Mouse (Mus musculus) spleen, adult 2 months (tissue): Measurements from ENCODE around the gene Gm45837. TPM values are rescaled to one million over a fixed set of nuclear protein-coding genes. Genes with fewer than 3 reads are reported as not detected.

Experiments
- DNase-seq, 2 experiments: peaks; one replicate each; pipeline versions ENCODE4 v3.0.0 to v3.0.0-alpha.2; 2012 to 2021; ENCODE audit warnings: low spot score in 2 of 2, low read depth in 1 of 2
- H3K27ac ChIP-seq: fragments of 200-500 bp; 2 replicates; pipeline ENCODE4 v1.5.1; 2012; ENCODE audit warnings: low read length, inconsistent platforms; ENCODE audit not compliant: insufficient read depth
- H3K27me3 ChIP-seq: fragments of 200-500 bp; 2 replicates; pipeline ENCODE4 v1.6.1; 2012; ENCODE audit warnings: mild to moderate bottlenecking, moderate library complexity, low read length, inconsistent platforms; ENCODE audit not compliant: control insufficient read depth, insufficient read depth
- H3K36me3 ChIP-seq: fragments of 200-500 bp; 2 replicates; pipeline ENCODE4 v1.6.1; 2012; ENCODE audit warnings: mild to moderate bottlenecking, low read length, inconsistent platforms; ENCODE audit not compliant: control insufficient read depth, insufficient read depth
- H3K4me1 ChIP-seq: fragments of 200-500 bp; 2 replicates; pipeline ENCODE4 v1.6.1; 2011; ENCODE audit warnings: inconsistent platforms; ENCODE audit not compliant: control insufficient read depth, insufficient read depth, insufficient read length
- H3K4me3 ChIP-seq: fragments of 200-500 bp; 2 replicates; pipeline ENCODE4 v1.5.1; 2011; ENCODE audit warnings: mild to moderate bottlenecking, inconsistent platforms; ENCODE audit not compliant: insufficient read depth, insufficient read length; ENCODE audit errors: extremely low read depth
- CTCF ChIP-seq: fragments of 200-500 bp; IDR thresholded peaks from 2 replicates; pipeline ENCODE4 v1.5.1; 2011; ENCODE audit warnings: mild to moderate bottlenecking, inconsistent platforms; ENCODE audit not compliant: insufficient read depth, insufficient read length, insufficient replicate concordance; ENCODE audit errors: extremely low read depth
- POLR2A ChIP-seq: fragments of 200-500 bp; IDR thresholded peaks from 2 replicates; pipeline ENCODE4 v1.6.1; 2011; ENCODE audit warnings: low read depth, low read length, inconsistent platforms
- WGBS: fragments of 180-500 bp; shearing (Covaris S2); methylation state at CpG from one replicate; pipeline ENCODE4 v1.1.7; 2018; 5-methylcytosine and 5-hydroxymethylcytosine counted together
- polyA plus RNA-seq: library from polyadenylated mRNA; depleted of rRNA; stranded (reverse); fragments of >200 nt; gene quantifications from 2 replicates; pipeline ENCODE4 v1.2.3, GENCODE M21; 2012

Gene Gm45837
- polyA plus RNA-seq, 1 experiment, result not detected

DNA sequence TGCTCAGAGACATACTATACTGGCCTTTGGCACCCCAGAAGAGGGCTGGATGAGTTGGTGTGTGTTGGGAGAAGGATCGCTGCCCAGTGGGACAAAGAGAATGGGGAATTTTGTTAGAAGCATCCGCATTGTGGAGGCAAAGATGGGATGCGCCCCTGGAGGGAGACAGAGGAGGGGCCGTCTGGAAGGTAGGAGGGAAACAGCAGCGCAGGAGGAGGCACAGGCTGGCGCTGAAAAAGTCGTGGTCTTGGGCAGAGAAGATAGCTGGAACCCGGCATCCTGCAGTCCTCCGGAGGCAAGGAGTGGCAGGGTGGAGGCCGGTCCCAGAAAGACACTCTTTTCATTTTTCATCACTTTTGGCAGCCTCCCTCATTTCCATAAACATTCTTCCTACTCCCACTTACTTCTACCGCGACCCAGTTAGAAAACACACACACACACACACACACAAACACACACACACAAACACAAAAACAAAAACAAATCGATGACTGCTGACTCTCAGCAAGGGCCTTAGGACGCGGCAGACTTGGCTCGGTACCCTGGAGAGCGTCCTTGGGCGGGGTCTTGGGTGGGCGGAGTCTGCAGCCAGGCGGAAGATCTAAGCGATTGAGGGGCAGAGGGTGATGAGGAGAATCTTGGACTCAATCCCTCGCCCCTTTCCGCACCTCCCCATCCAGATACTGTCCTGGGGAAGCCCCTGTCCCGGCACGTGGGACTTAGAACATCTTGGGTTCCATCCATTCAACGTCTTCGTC, 8.5 kb downstream of the Gm45837 start:
- peak in 1 of 2 experiments; percentile 15 for DNase-seq

DNA sequence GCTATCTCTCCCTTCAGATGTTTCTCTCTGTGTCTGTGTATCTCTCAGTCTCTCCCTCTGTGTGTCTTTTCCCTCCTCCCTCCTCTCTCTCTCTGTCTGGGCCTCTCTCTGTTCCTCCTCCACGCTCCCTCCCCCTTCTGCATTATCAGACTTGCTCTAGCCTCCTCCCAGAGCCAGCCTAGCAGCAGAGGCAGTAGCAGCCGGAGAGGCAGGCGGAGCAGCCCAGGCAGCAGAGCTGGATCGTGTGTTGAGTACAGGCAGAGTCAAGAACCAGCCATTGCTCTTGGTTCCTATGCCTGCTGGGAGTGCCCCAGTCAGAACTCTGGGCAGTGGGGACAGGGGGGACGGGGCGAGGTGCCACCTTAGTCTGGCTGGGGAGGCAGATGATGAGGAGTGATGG, 10.8 kb downstream of the Gm45837 start, which contains the start of gene Pde2a:
Pde2a (plus strand) TSS at position 163 of the 400 bp plus-strand sequence.
- peaks cover 4% of the 10 kb centered on the region; the same call in 1 of the 2 replicates for H3K4me1 ChIP-seq
- no peak within 1 kb of the TSS for H3K4me3 ChIP-seq
- no peaks in the 10 kb centered on the region for H3K36me3 ChIP-seq
- peaks cover 1% of the 10 kb centered on the region; the same call in 1 of the 2 replicates for H3K27me3 ChIP-seq
- no peak within 1 kb of the TSS for H3K27ac ChIP-seq
- DNase-seq, result no peak
- 28% methylated on average over 6 of the region's 6 CpGs for WGBS
- TF ChIP-seq CTCF, result no peak
- no peak for TF ChIP-seq POLR2A

More for the DNA sequence above, 8.5 kb downstream of the Gm45837 start:
- TF ChIP-seq POLR2A (no peak), CTCF (no peak)
- no peak overlapping the region for H3K27ac ChIP-seq
- H3K4me3 ChIP-seq, result no peak overlapping the region
- WGBS, result 10% methylated on average over 27 of the region's 27 CpGs
- peaks cover 4% of the 10 kb centered on the region; the same call in 1 of the 2 replicates for H3K4me1 ChIP-seq
- 0 out of 2 replicates have a peak, but pooled peaks cover 2% of the 10 kb centered on the region for H3K36me3 ChIP-seq
- H3K27me3 ChIP-seq, result peaks cover 1% of the 10 kb centered on the region; the same call in 1 of the 2 replicates

GRCm38 (mm10) chr7:101422069-101422468, 11.4 kb downstream of the Gm45837 start:
- WGBS, result 46% methylated on average over 3 of the region's 3 CpGs
- Histone ChIP-seq H3K4me3 (no peak overlapping the region), H3K36me3 (no peaks in the 10 kb centered on the region), H3K27ac (no peak overlapping the region), H3K4me1 (peaks cover 4% of the 10 kb centered on the region; the same call in 1 of the 2 replicates), H3K27me3 (peaks cover 1% of the 10 kb centered on the region; the same call in 1 of the 2 replicates)
- DNase-seq, result no peak
- TF ChIP-seq POLR2A (no peak), CTCF (no peak)

- TF ChIP-seq CTCF (no peak), POLR2A (no peak)
- Histone ChIP-seq H3K4me1 (peaks cover 4% of the 10 kb centered on the region; the same call in 1 of the 2 replicates), H3K4me3 (no peak overlapping the region), H3K27ac (no peak overlapping the region), H3K36me3 (no peaks in the 10 kb centered on the region), H3K27me3 (peaks cover 1% of the 10 kb centered on the region; the same call in 1 of the 2 replicates)
- peak in 1 of 2 experiments; percentile 12 for DNase-seq
- WGBS, result 73% methylated on average over 8 of the region's 8 CpGs
These were observed 12.0 kb downstream of the Gm45837 start for GRCm38 (mm10) chr7:101422646-101423045.

DNA sequence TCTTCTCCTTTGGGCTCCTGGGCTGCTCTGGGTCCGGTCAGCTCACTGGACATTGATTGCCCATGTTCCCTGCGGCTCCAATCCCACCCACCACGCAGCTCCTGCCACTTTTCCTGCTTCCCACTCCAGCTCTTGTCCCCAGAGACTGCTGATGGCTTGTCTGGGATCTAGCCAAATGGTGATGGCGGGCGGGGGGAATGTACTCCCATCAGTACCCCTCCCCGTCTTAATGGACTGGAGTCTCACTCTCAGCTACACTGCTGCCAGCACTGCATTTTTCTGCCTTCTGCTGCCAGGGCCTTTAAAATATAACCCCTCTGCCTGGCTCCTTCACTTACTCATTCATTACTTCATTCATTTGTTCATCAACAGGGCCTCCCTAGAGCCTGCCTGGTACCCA, 13.3 kb downstream of the Gm45837 start:
- Histone ChIP-seq H3K4me3 (no peak overlapping the region), H3K36me3 (no peaks in the 10 kb centered on the region), H3K27me3 (peaks cover 1% of the 10 kb centered on the region; the same call in 1 of the 2 replicates), H3K4me1 (peaks cover 4% of the 10 kb centered on the region; the same call in 1 of the 2 replicates), H3K27ac (no peak overlapping the region)
- no peak for DNase-seq
- 79% methylated on average over 6 of the region's 6 CpGs for WGBS
- TF ChIP-seq POLR2A, result no peak
- TF ChIP-seq CTCF, result no peak

- Histone ChIP-seq H3K27me3 (0 out of 2 replicates have a peak, but pooled peaks cover 1% of the 10 kb centered on the region), H3K36me3 (no peaks in the 10 kb centered on the region), H3K4me3 (no peak overlapping the region), H3K4me1 (peaks cover 4% of the 10 kb centered on the region; the same call in 1 of the 2 replicates), H3K27ac (no peak overlapping the region)
- DNase-seq, result no peak
- 72% methylated on average over 8 of the region's 8 CpGs for WGBS
- TF ChIP-seq CTCF, result no peak
- no peak for TF ChIP-seq POLR2A
These were observed 16.0 kb downstream of the Gm45837 start for GRCm38 (mm10) chr7:101426692-101427091.

DNA sequence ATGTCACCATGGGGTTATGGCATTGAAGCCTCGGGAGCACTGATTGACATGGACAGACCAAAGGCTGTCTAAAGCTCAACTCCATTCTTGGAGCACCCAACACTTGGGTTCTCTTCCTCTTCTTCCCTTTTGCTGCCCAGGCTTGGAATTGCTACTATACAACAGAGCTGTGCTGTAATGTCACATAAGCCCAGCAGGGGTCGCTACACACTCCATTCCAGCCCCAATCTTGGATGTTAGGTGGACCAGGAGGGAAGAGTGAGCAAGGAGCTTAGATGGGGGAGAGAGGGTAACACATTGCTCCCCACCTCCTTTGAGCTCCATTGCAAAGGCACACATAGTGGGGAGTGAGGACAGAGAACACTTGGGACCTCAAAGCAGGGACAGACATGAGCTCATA, 17.1 kb downstream of the Gm45837 start:
- no peak overlapping the region for H3K4me3 ChIP-seq
- no peak overlapping the region for H3K27ac ChIP-seq
- no peaks in the 10 kb centered on the region for H3K36me3 ChIP-seq
- H3K4me1 ChIP-seq, result peaks cover 1% of the 10 kb centered on the region; the same call in 1 of the 2 replicates
- 15% methylated on average over 2 of the region's 2 CpGs for WGBS
- peak; percentile 70; the same call in 1 of the 2 replicates for TF ChIP-seq CTCF
- TF ChIP-seq POLR2A, result no peak
- no peaks in the 10 kb centered on the region for H3K27me3 ChIP-seq
- DNase-seq, result peak in 1 of 2 experiments; percentile 11
